In genomic region chr2:5431309-5431708, GRCm38 (mm10) we compare ENCODE assay signal across 8 mouse cellular contexts.
DNase-seq lines count a peak whose midpoint lies in the region; ATAC-seq and TF ChIP-seq lines count a peak whose summit lies in the region.

No protein-coding gene starts in this region.

- no peaks in the 10 kb centered on the region for H3K36me3 ChIP-seq in thymus, adult 2 months (ENCODE audit: control insufficient read depth, insufficient read depth, low read length)

- peak; percentile 60 for TF ChIP-seq CTCF in gastrocnemius, adult 2 months (IDR thresholded peaks at IDR 0.05)
- TF ChIP-seq CTCF in thymus, adult 2 months (IDR thresholded peaks at IDR 0.05; ENCODE audit: borderline replicate concordance, control insufficient read depth, extremely low read depth, insufficient read depth, low read length, poor library complexity): peak; percentile 30; the same call in 1 of the 2 replicates

- intact Hi-C loops in gastrocnemius, adult 2 months (cut with DNase I): loop anchor here (10.0 kb wide), 1 partner anchor 347 kb away; no protein-coding TSS in a partner anchor
- intact Hi-C loops in gastrocnemius, postnatal 36 days (cut with DNase I): no loop called here

- DNase-seq in gastrocnemius, adult 2 months: peak; percentile 21
- DNase-seq in gastrocnemius, postnatal 36 days: no peak
- peak; percentile 21 for DNase-seq in thymus, adult 2 months
- DNase-seq in thymus, adult 18-20 months: no peak
- peak; percentile 35 for DNase-seq in thymus, postnatal 4 days
- no peak for DNase-seq in gastrocnemius, adult 8-10 months (ENCODE audit: low spot score in 2 of 2)
- no peak for DNase-seq in ovary, postnatal 10 days (ENCODE audit: low spot score)

- 88% methylated on average over 2 of the region's 2 CpGs for WGBS in thymus, adult 2 months

- H3K27ac ChIP-seq in gastrocnemius, adult 2 months: no peak overlapping the region
- no peak overlapping the region for H3K27ac ChIP-seq in thymus, adult 2 months (ENCODE audit: control insufficient read depth, insufficient read depth, low read length)

- no peaks in the 10 kb centered on the region for H3K4me1 ChIP-seq in thymus, adult 2 months (replicated peaks; ENCODE audit: control insufficient read depth, insufficient read depth, low read length)

- no peaks in the 10 kb centered on the region for H3K27me3 ChIP-seq in thymus, adult 2 months (ENCODE audit: control insufficient read depth, insufficient read depth, low read length)

- H3K4me3 ChIP-seq in gastrocnemius, adult 2 months: no peak overlapping the region
- H3K4me3 ChIP-seq in thymus, adult 2 months (ENCODE audit: control insufficient read depth, insufficient read depth, low read length): no peak overlapping the region

- no peak for TF ChIP-seq POLR2A in thymus, adult 2 months (IDR thresholded peaks at IDR 0.05; ENCODE audit: control insufficient read depth, extremely low read depth, insufficient read depth, low read length, poor library complexity)

- peak; percentile 66 to 67; a peak in 3 of 4 replicates for ATAC-seq in hematopoietic stem cell, adult 5-6 weeks (replicated peaks in 1 of 2; ENCODE audit: insufficient read depth in 1 of 2, low FRiP score in 2 of 2, low TSS enrichment in 1 of 2, low read depth in 1 of 2, poor library complexity in 2 of 2, severe bottlenecking in 2 of 2)

Comparison
In these comparisons a context has a peak if more than half of its experiments do, and no peak if none do; other contexts are left out.
1. DNase-seq: peak in gastrocnemius, adult 2 months (single experiment), thymus, adult 2 months (single experiment) and thymus, postnatal 4 days (single experiment); none in gastrocnemius, postnatal 36 days (0 of 2), thymus, adult 18-20 months (0 of 2), gastrocnemius, adult 8-10 months (0 of 2) and ovary, postnatal 10 days (single experiment).